Mouse (Mus musculus): ENCODE results near the gene Apc2. TPM values are rescaled to one million over a fixed set of nuclear protein-coding genes. Genes with fewer than 3 reads are reported as not detected.
A peak's percentile ranks its signal among the peaks of the same experiment; 100 is the strongest.

Gene Apc2
- total and polyA plus RNA-seq, 3 experiments: 2.3 to 2.6 (median 2.4) TPM

GRCm38 (mm10) chr10:80293325-80293724 lies 2.5 kb upstream of the Apc2 start:
- no peak for DNase-seq
- Histone ChIP-seq H3K4me3 (peak overlapping the region; percentile 97), H3K27me3 (ENCODE audit: control insufficient read depth, insufficient read depth, low read length) (no peaks in the 10 kb centered on the region), H3K27ac (peak overlapping the region; percentile 83), H3K79me2 (replicated peaks; ENCODE audit: control insufficient read depth, insufficient read depth, low read length) (no peaks in the 10 kb centered on the region), H3K36me3 (ENCODE audit: control insufficient read depth, insufficient read depth, low read length) (no peaks in the 10 kb centered on the region), H3K9ac (ENCODE audit: low read depth, low read length) (peak overlapping the region; percentile 81), H3K4me1 (ENCODE audit: control insufficient read depth, insufficient read depth, low read length) (peaks cover 7% of the 10 kb centered on the region)
- WGBS: 26% methylated on average over 14 of the region's 14 CpGs
- TF ChIP-seq CTCF (IDR thresholded peaks at IDR 0.05) (no peak), POLR2A (IDR thresholded peaks at IDR 0.05; ENCODE audit: insufficient read depth, low read depth, low read length) (no peak), EP300 (IDR thresholded peaks at IDR 0.05; ENCODE audit: insufficient read depth, low read depth, low read length) (no peak)
- intact Hi-C loops (cut with DNase I): loop anchor here (2.0 to 10.0 kb wide), 2 partner anchors 29 to 261 kb away; no protein-coding TSS in a partner anchor

- intact Hi-C loops (cut with DNase I): loop anchor here (2.0 to 10.0 kb wide), 2 partner anchors 80 to 260 kb away; no protein-coding TSS in a partner anchor
These were observed 1.5 kb upstream of the Apc2 start for GRCm38 (mm10) chr10:80294311-80294710.

DNA sequence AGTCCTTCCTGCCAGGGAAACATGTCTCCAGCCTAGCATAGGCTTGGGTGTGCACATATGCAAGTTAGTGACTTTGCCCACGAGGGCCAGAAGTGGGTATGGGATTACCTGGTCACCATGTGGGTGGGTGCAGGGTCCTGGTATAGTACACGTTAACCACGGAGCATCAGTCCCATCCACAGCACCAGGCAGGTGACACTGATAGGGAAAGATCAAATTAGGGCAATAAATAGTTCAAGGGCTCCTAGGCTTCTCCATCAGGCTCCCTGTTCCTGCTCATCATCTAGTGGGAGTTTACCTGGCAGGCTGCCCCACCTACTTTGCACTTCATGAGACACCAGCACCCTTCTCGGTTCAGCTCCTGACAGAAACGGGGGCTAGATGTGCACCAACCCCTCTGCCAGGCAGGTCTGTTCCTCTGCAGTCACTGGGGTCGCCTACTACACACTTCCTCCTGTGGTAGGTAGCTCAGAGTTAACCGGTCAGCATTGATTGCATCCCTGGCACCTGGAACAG lies 931 bp upstream of the Apc2 start:
- H3K9ac ChIP-seq (ENCODE audit: low read depth, low read length): no peak overlapping the region
- intact Hi-C loops (cut with DNase I): loop anchor here (1.0 to 10.0 kb wide), 4 partner anchors 25 to 260 kb away; partner anchors contain the start of gene 2310011J03Rik

More at GRCm38 (mm10) chr10:80294311-80294710, 1.5 kb upstream of the Apc2 start:
- no peaks in the 10 kb centered on the region for H3K79me2 ChIP-seq (replicated peaks; ENCODE audit: control insufficient read depth, insufficient read depth, low read length)
- TF ChIP-seq CTCF (IDR thresholded peaks at IDR 0.05) (no peak), EP300 (IDR thresholded peaks at IDR 0.05; ENCODE audit: insufficient read depth, low read depth, low read length) (no peak), POLR2A (IDR thresholded peaks at IDR 0.05; ENCODE audit: insufficient read depth, low read depth, low read length) (no peak)
- no peak for DNase-seq
- no peak overlapping the region for H3K4me3 ChIP-seq
- H3K36me3 ChIP-seq (ENCODE audit: control insufficient read depth, insufficient read depth, low read length): no peaks in the 10 kb centered on the region
- peaks cover 7% of the 10 kb centered on the region for H3K4me1 ChIP-seq (ENCODE audit: control insufficient read depth, insufficient read depth, low read length)
- WGBS: 63% methylated on average over 4 of the region's 4 CpGs
- no peak overlapping the region for H3K27ac ChIP-seq
- no peak overlapping the region for H3K9ac ChIP-seq (ENCODE audit: low read depth, low read length)
- no peaks in the 10 kb centered on the region for H3K27me3 ChIP-seq (ENCODE audit: control insufficient read depth, insufficient read depth, low read length)

DNA sequence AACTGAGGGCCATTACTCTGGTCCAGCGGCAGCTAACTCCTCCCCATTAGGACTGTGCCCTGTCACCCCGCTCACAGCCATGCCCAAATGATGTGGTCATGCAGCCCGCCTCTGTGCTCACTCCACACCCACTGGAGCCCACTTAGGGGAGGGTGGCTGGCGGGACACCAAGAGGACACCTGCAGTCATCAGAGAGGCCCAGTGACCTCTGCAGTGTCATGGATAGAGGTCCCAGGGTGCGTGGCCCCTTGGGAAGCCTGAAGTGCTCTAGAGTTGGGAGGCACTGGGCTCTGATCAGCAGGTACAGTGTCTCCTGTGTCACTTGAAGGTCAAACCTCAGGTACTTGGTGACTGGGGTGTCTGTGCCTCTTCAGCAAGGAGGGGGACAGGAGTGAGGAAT lies 1.0 kb downstream of the Apc2 start:
- intact Hi-C loops (cut with DNase I): loop anchor here (10.0 kb wide), 1 partner anchor 258 kb away; no protein-coding TSS in a partner anchor
- H3K79me2 ChIP-seq (replicated peaks; ENCODE audit: control insufficient read depth, insufficient read depth, low read length): no peaks in the 10 kb centered on the region
- TF ChIP-seq CTCF (IDR thresholded peaks at IDR 0.05): no peak
- no peak for TF ChIP-seq EP300 (IDR thresholded peaks at IDR 0.05; ENCODE audit: insufficient read depth, low read depth, low read length)
- no peak for TF ChIP-seq POLR2A (IDR thresholded peaks at IDR 0.05; ENCODE audit: insufficient read depth, low read depth, low read length)
- DNase-seq: no peak
- WGBS: 77% methylated on average over 5 of the region's 5 CpGs
- peaks cover 9% of the 10 kb centered on the region for H3K4me1 ChIP-seq (ENCODE audit: control insufficient read depth, insufficient read depth, low read length)
- no peaks in the 10 kb centered on the region; the same call in 1 of the 2 replicates for H3K27me3 ChIP-seq (ENCODE audit: control insufficient read depth, insufficient read depth, low read length)
- no peak overlapping the region for H3K4me3 ChIP-seq
- no peaks in the 10 kb centered on the region for H3K36me3 ChIP-seq (ENCODE audit: control insufficient read depth, insufficient read depth, low read length)
- H3K9ac ChIP-seq (ENCODE audit: low read depth, low read length): no peak overlapping the region
- H3K27ac ChIP-seq: no peak overlapping the region

More for the DNA sequence above, 931 bp upstream of the Apc2 start:
- Histone ChIP-seq H3K27me3 (ENCODE audit: control insufficient read depth, insufficient read depth, low read length) (no peaks in the 10 kb centered on the region; the same call in 1 of the 2 replicates), H3K79me2 (replicated peaks; ENCODE audit: control insufficient read depth, insufficient read depth, low read length) (no peaks in the 10 kb centered on the region), H3K4me3 (no peak overlapping the region), H3K36me3 (ENCODE audit: control insufficient read depth, insufficient read depth, low read length) (no peaks in the 10 kb centered on the region), H3K4me1 (ENCODE audit: control insufficient read depth, insufficient read depth, low read length) (peaks cover 7% of the 10 kb centered on the region), H3K27ac (no peak overlapping the region)
- TF ChIP-seq CTCF (IDR thresholded peaks at IDR 0.05) (no peak), EP300 (IDR thresholded peaks at IDR 0.05; ENCODE audit: insufficient read depth, low read depth, low read length) (no peak), POLR2A (IDR thresholded peaks at IDR 0.05; ENCODE audit: insufficient read depth, low read depth, low read length) (no peak)
- no peak for DNase-seq
- 58% methylated on average over 7 of the region's 7 CpGs for WGBS

DNA sequence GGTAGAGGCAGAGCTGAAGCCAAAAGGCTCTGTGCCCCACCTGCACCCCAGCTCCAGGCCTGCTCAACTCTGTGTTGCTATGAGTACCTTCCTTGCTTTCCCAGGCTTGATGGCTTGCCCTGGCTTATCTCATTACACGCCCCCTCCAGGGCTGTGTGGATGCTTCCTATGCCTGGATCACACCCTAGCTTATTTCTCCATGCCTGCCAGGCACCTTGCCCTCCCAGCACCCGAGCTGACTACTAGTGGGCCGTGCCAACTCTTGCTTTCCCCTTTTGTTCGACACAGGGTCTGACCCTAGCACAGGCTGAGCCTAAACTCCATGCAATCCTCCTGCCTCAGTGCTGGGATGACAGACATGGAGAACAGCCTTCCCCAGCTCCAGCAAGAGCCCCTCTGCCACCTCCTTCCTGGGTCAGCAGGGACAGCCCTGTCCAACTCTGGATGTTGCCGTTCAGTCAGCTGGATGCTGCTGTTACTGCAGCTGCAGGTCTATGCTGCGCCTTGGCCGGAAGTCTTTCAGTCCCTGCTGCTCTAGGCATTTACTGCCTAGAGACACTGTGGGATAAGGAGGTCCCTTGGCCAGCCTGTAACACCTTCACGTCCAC lies 1.9 kb downstream of the Apc2 start:
- intact Hi-C loops (cut with DNase I): loop anchor here (10.0 kb wide), 1 partner anchor 257 kb away; no protein-coding TSS in a partner anchor

More for the DNA sequence above, 1.9 kb downstream of the Apc2 start:
- H3K27me3 ChIP-seq (ENCODE audit: control insufficient read depth, insufficient read depth, low read length): no peaks in the 10 kb centered on the region; the same call in 1 of the 2 replicates
- peaks cover 10% of the 10 kb centered on the region for H3K4me1 ChIP-seq (ENCODE audit: control insufficient read depth, insufficient read depth, low read length)
- DNase-seq: no peak
- TF ChIP-seq EP300 (IDR thresholded peaks at IDR 0.05; ENCODE audit: insufficient read depth, low read depth, low read length): no peak
- no peak for TF ChIP-seq POLR2A (IDR thresholded peaks at IDR 0.05; ENCODE audit: insufficient read depth, low read depth, low read length)
- no peak for TF ChIP-seq CTCF (IDR thresholded peaks at IDR 0.05)
- 52% methylated on average over 8 of the region's 8 CpGs for WGBS
- H3K9ac ChIP-seq (ENCODE audit: low read depth, low read length): no peak overlapping the region
- no peak overlapping the region for H3K27ac ChIP-seq
- H3K4me3 ChIP-seq: no peak overlapping the region
- H3K36me3 ChIP-seq (ENCODE audit: control insufficient read depth, insufficient read depth, low read length): no peaks in the 10 kb centered on the region
- no peaks in the 10 kb centered on the region for H3K79me2 ChIP-seq (replicated peaks; ENCODE audit: control insufficient read depth, insufficient read depth, low read length)
